Mouse (Mus musculus): ENCODE measurements at regions not wholly inside any gene's neighbourhood (a gene's known extent, or its start where the extent isn't known, plus 50 kb on each side); places are given as distances from the start of the nearest gene placed in this dataset.

DNA sequence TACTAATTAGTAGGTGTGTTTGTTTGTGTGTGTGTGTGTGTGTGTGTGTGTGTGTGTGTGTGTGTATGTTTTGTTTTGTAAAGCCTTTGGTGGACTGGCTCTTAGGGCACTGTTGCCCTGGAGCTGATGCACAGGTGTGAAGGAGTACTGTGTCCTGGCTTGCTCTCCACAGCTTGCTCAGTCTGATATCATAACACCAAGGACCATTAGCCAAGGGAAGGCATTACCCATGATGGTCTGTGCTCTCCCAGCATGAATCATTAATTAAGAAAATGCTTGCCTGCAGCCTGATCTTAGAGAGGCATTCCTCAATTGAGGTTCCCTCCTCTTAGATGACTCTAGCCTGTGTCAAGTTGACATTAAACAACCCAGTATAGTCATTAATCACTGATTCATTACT lies 54.7 kb downstream of the Spry2 start:
- DNase-seq (ENCODE audit: low read depth, low spot score): no peak

DNA sequence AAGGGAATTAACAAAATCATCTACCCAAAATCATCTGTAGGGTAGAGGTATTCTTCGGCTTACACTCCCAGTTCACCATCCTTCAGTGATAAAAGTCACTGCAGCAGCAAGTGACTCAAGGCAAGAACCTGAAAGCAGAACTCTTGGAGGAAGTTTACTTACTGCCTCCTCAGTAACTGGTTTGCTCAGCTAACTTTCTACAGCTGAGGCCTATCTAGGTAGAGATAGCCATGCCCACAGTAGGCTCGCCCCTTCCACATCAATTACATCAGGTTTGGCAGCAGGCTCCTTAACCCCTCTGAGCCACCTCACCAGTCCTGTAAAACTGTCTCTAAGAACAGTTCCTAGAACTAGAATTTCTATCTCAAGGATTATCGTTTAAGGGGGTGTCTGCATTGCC lies 59.1 kb downstream of the Spry2 start:
- no peak for DNase-seq (ENCODE audit: low read depth, low spot score)

DNA sequence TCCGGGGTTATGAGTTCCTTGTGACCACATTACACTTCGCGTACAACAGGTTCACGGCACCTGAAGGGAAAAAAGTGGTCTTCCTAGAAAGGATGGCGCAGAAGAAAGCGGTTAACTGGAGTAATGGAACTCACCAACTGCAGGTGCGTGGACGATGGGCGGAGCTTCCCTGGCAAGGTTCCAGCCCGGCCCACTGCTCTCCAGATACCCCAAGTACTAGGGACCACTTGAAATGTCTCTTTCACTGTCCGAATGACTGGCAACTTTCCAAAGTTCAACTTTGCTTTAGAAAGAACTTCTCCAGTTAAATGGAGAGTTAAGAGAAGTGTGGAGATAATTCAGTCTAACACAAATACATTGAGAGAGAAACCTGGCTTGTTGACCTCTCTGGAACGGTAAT lies 65.9 kb downstream of the Spry2 start:
- peak; percentile 37 for DNase-seq (ENCODE audit: low read depth, low spot score)

DNA sequence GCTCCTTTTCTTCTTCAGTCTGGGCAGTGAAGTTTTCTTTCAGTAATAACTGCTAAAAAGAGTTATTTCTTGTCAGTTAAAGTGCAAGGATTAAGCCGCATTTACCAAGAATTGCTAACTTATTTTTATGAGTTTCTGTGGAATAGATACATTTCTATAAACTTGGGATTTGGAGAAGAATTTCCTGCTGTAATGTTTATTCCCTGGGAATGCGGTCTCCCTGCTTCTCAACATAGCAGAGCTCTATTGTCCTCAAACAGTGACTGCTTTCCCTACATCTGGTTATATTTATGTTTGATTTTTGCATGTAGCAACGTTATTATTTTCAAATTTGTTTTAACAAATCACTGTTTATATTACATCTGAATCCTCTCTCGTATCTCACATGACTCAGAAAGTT lies 66.3 kb downstream of the Spry2 start:
- no peak for DNase-seq (ENCODE audit: low read depth, low spot score)

DNA sequence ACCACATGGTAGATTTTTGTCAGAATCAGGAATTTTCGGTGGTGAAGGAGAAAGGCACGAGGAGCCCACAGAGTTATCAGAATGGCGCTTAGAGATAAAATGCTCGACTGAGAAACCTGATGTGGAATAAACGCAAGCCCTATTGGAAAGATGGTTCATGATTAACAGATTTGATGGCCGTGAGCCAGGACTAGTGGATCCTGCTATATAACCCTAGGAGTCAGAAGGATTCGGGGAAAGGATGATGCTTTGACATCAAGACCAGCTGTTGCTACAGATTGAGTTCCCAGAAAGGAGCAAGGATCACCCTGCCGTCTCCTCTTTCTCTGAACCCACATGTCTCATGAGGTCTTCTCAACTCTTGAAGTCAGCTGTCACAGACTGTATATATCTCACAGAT lies 73.5 kb downstream of the Spry2 start:
- DNase-seq (ENCODE audit: low read depth, low spot score): no peak

DNA sequence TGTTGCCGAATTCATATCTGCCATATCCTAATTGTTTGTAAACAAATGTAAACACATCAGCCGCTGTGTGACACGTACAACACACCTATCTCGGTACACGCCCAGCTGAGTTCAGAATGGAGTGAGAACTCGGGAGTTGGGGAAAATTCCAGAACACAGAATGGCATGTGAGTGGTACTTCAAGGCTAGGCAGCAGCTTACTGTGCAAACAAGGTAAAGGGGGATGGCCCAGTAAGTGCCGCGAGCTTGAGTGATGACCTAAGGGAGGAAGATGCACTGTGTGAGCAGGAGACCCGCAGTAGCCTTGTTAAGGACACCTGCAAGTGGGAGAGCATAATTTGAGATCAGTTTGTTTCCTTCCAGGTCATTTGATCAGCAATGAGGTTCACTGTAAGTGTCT lies 74.0 kb downstream of the Spry2 start:
- DNase-seq (ENCODE audit: low read depth, low spot score): no peak

DNA sequence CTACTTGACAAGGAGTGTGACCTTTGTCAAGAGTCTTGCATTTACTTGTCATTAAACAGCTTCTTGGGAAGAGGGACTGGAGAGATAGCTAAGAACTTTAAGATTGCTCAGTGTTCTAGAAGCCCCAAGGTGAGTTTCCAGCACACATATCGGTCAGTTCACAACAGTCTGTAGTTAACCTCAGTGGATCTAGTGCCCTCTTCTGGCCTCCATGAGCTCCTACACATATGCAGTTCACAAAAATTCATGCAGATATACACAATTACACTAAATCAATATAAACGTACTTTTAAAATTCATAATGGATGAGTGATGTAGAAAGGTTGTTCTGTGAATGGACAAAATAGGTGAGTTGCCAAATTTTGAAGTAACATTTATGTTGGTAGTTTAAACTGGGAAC lies 77.1 kb downstream of the Spry2 start:
- peak; percentile 38 for DNase-seq (ENCODE audit: low read depth, low spot score)

DNA sequence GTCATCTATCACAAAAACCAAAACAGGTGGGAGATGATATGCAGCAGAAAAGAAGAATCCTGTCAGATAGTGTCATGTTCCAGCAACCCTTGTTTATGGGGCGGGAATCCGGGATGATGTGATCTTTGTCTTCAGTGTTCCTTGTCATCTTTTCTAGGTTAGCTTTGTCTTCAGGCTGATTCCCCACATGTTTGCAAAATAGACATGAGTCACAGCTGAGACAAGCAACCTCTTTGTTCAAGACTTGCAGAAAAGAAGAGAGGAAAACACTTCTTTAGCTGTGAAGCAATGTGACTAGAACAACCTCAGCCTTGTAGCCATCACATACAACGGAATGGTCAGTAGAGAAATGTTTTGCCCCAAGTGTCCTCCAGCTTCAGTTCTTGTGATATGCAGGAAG lies 77.8 kb downstream of the Spry2 start:
- no peak for DNase-seq (ENCODE audit: low read depth, low spot score)

DNA sequence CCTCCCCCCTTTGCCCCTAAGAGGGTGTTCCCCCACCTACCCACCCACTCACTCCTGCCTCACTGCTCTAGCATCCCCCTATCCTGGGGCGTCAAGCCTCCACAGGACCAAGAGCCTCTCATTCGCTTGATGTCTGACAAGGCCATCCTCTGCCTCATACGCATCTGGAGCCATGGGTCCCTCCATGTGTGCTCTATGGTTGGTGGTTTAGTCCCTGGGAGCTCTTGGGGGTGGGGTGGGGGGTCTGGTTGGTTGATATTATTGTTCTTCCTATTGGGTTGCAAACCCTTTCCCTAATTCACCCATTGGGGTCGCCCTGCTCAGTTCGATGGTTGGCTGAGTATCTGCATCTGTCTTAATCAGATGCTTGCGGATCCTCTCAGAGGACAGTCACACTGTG lies 79.1 kb downstream of the Spry2 start:
- peak; percentile 26 for DNase-seq (ENCODE audit: low read depth, low spot score)

DNA sequence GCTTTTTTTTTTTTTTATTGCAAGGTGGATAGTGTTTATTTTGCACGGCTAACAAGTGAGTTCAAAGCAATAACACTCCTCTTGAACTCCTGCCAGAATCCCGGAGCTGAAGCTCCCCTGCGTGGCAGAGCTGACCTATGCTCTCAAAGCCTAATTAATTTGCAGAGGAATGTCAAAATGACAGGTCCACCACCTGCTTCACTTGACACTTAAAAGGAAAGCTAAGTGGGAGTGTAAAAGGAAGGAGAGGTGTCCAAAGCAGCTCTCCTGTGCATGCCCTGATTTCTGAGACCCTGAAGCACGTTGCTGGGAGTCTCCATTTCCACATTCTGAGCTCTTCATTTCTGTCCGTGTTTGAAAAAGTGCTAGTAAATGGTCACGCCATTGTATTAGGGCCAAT lies 80.8 kb downstream of the Spry2 start:
- no peak for DNase-seq (ENCODE audit: low read depth, low spot score)

DNA sequence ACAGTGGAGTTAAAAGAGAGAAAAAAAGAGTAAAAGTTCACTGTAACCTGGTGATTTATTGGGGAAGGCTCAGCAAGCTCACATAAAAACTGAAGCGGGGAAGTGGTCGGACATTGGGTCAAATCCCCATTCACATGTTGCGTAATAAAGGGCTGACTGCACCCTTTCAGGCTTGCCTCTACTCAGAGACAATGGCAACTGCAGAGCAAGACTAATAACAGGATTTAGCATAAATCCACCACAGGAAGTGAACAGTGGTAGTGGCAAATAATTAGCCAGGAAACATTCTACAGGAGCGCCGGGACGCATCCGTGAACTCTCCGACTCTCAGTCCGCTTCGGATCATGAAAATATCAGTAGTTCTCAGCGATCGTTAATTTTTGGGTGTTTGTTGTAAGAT lies 81.3 kb downstream of the Spry2 start:
- DNase-seq (ENCODE audit: low read depth, low spot score): no peak

DNA sequence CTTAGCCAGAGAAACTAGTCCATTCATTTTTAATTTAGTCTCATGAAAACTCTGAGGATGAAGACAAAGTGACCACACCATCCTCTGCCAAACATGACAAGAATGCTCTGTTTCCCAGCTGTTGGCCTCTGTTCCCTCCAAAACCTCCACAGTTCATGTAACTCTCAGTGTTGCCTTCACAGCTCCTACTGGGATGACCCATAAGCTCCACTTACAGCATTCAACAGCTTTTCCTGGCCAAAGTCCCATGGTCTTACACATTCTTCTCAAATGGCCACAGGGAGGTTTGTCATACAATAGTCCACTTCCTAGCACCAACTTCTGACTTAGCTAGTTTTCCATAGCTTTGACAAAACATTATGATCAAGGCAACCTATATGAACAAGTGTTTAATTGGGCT lies 83.0 kb downstream of the Spry2 start:
- DNase-seq (ENCODE audit: low read depth, low spot score): no peak

DNA sequence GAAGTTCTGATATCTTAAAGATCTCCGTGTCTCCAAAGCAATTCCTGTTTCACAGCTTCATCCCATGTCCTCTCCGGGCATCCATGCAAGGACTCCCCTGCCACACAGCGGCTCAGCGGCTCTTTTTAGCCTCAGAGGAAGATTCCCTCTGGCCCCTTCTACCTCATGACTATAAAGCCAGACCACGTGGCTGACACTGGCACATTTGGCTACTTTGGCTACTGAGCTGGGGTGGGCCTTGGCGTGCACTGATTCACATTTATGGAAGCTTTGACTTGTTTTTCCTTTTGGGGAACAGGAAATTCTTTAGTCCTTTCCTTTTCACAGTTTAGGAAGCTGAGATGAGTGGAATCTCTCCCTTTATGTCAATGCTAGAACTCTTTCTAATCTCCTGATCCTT lies 83.5 kb downstream of the Spry2 start:
- no peak for DNase-seq (ENCODE audit: low read depth, low spot score)

DNA sequence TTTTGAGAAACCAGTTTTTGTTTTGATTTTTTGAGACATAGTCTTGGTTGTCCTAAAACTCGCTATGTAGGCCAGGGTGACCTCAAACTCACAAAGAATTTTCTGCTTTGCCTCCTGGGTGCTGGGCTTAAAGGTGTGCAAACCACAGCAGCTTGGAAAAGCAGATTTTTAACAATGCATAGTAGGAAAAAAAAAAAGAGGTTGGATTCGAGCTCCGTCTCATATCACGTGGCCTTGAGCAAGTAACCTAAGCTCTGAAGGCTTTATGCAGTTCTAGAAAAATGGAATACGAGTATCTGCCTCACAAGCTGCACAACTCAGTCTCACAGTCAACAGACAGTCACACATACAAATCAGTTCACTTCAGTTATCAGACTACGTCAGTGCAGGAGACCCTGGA lies 90.9 kb downstream of the Spry2 start:
- no peak for DNase-seq (ENCODE audit: low read depth, low spot score)

DNA sequence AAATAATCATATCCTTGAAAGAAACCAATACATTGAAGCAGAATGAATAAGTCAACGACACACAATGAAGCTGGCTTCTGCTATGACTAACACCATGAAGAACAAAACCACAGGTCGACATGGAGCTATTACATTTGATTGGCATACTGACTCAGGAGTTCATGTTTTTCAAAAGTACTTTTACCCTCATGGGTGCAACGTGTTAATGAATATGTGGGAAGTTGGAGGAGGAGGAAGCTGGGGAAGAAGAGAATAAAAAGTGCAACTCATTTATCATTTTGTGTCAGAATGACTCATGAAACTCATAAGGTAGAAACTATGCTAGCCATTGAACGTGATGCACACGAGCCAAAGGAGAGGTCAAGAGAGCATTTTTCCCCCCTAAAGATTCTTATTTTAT lies 91.3 kb downstream of the Spry2 start:
- DNase-seq (ENCODE audit: low read depth, low spot score): no peak

DNA sequence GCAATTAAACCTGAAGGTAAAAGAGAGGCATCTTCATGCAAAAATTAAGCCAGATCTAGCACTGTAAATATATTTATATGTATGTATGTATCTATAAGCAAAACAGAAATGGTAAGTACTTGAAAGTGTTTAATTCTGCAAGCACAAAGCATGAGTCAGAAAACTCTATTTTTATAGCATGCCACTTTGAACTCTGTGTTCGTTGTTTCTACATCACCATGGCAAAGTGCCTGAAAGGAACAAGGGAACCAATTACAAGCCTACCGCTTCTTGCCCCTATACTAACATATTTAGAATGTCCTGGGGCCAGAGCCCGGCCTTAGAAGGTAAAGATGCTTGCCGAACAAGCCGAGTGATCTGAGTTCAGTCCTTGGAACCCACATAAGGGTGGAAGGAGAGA lies 91.9 kb downstream of the Spry2 start:
- DNase-seq (ENCODE audit: low read depth, low spot score): no peak

DNA sequence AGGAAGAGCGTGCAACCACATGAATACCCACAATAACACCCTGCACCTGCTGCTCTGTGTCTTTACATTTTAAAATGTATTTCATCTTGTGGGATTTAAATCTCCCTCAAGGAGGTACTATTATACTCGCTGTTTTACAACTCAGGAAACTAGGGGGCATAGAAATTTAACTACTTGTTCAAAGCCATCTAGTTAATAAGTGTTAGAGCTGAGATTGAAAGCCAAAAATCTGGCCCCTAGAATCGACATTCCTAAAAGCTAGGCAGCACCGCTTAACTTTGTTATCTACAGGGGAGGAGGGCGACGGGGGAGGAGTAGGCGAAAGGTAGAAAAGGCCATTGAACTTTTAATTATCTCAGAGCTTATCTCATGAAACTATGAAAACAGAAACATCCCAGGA lies 93.3 kb downstream of the Spry2 start:
- no peak for DNase-seq (ENCODE audit: low read depth, low spot score)

DNA sequence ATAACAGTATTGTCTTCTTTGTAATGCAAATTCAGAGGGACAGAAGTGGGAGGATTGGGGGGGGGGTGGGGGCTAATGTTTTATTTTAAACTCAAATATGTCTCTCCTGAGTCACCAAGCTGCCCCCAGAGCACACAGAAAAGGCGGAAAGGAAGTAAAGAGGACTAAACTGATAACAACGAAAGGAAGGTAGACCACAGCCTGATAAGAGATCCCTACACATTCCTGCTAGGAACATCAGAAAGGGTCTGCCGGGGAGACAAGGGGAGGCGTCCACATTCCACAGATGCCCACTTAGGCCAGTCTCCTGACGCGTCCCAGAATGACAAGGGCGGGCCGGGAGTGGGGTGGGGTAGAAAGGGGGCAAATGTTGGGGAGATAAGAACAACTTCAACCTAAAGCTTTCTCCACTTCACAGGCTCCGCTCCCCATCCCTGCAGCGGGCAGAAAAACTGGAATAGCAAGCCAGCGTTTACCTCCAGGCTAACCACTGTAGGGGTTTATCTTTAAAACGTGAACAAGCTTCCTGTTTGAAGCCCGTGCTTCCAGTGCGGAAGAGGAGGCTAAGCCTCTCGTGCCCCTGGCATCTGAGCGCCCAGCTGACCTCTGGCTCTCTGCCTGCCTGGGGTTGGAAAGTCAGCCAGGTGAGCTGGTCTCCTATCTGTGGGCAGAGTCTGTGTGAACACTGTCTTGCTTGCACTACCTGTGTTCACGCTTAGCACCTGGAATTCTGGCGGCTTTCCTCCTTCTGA lies 93.9 kb downstream of the Spry2 start:
- peak; percentile 11 for DNase-seq (ENCODE audit: low read depth, low spot score)

DNA sequence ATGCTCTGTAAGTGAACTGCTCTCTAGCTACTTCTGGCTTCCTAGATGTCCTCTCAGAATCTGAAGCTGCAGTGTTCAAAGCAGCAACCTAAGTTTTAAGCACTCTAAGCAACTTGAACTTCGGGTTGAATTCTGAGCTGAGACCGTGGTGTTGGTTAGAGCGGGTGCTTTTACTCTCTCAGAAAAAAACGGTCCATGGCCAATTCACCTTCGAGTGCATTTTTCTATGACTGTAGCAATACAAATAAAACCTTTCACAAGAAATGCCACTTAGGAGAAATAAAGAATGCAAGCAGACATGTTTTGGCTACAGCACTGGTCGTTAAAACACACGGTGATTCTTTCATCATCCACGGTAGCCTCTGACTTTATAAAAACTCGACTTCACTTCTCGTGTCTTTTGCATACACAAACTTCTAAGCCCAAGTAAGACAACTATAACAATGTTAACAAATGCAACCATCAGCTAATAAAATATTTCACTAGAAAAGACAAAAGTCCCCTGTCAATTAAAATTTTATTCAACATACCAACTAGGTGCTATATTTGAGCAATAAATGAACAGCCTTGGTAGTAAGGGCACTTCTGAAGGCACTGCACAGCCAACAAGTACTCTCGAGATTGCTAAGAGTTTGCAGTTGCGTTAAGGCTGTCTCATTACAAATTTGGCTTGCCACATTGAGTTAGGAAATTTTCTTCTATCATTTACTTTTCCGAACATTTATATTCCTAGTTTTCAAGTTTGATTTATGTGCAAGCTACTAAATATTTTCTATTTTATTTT lies 96.3 kb downstream of the Spry2 start:
- no peak for DNase-seq (ENCODE audit: low read depth, low spot score)

DNA sequence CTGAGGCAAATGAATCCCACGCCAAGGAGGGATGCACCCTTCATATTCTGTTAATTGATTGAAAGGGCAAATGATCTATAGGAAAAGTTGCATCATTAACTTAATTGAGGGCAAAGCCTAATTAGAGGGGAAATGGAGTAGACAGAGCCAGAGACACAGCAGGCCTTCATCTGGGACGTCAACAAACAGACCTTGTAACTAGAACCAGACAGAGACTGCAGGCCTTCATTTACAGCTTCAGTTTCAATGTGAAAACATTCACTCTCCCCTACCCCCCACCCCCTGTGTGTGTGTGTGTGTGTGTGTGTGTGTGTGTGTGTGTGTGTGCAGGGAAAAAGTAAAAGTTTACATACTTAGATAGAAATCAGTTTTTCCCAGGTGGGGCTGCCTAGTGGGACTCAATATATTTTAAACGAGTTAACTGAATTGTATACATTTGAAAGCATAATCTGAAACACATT lies 97.2 kb downstream of the Spry2 start:
- DNase-seq (ENCODE audit: low read depth, low spot score): no peak

DNA sequence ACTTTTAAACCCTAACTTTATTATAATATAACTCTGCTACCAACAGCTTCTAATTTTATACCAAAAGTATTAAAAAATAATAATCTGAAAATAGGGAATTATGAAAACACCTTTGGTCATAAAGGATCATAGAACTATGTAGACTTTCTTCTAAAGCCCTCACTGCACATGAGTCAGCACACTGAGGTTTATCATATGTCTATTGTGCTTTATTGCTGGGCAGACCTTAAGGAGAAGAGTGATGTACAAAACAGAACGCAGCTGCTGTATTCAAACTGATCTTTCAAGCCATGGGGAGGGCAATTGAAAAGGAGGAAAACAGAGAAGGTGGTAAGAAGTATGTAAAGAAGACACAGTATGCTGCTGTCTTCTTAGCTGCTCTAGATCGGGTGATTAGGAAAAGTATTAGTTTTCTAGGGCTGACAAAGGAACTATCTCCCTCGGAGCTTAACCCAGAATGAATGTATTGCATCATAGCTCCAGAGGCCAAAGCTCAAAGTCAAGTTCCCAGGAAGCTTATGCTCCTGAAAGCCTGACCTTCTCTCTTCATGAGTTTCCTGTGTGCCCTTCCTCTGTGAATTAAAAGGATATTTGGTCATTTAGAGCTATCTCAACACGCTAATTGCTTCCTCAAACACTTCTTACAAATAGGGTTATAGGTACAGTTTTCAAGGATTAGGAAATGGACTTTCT lies 103.5 kb downstream of the Spry2 start:
- no peak for DNase-seq (ENCODE audit: low read depth, low spot score)

DNA sequence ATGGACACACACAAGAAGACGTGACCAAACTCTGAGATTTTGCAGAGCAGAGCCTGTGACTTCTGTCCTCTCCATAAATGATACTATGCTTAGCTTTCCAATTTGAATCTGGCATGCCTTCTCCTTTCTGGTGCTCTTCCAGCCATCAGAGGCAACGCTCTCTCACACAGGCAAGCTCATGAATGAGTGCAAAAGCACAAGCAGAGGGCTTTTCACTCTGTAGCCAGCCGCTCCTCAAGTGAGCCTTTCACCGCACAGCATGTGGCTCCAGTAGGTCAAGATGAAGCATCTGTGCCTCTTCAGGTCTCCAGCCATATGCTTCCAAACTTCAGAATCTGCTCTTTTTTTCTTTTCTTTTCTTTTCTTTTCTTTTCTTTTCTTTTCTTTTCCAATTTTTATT lies 106.2 kb downstream of the Spry2 start:
- DNase-seq (ENCODE audit: low read depth, low spot score): no peak

DNA sequence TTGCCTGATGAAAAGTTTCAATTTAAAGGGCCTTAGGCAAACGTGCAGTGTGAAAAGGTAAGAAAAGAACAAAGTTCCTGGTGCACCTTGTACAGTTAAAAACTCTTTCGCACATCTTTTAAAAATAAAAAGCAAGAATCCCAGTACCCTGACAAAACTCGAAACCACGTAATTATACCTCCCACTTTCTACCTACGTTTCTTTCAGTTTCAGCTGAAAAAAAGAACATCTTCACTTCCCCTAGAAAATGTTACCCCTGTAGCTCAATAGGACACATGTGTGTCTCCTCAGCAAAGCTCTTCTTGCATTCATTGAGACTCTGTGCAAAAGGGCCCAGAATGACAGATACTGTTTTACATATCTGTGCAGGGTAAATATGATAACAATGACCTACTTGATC lies 113.2 kb downstream of the Spry2 start:
- DNase-seq (ENCODE audit: low read depth, low spot score): no peak
